Mouse (Mus musculus): ENCODE data around the gene Agtr1a.

Agtr1a gene

GRCm38 (mm10) chr13:30336148-30336801, at the start of gene Agtr1a:
Gene Agtr1a, plus strand, starts transcription at chr13:30336441.
- DNase-seq = peak; percentile 71 to 75

GRCm38 (mm10) chr13:30310221-30310620, 26.0 kb upstream of the Agtr1a start:
- DNase-seq = no peak

- no peak for DNase-seq
These were observed 11.4 kb upstream of the Agtr1a start for GRCm38 (mm10) chr13:30324669-30325346.

- no peak for DNase-seq
These were observed 5.2 kb upstream of the Agtr1a start for GRCm38 (mm10) chr13:30331061-30331460.

- DNase-seq = no peak
These were observed 4.4 kb upstream of the Agtr1a start for GRCm38 (mm10) chr13:30331851-30332250.

- DNase-seq = no peak
These were observed 3.7 kb upstream of the Agtr1a start for GRCm38 (mm10) chr13:30332581-30332980.

- no peak for DNase-seq
These were observed 1.6 kb upstream of the Agtr1a start for GRCm38 (mm10) chr13:30334667-30335066.

- peak in 1 of 2 experiments; percentile 47 for DNase-seq
These were observed 672 bp downstream of the Agtr1a start for GRCm38 (mm10) chr13:30336913-30337312.

GRCm38 (mm10) chr13:30337646-30338045, 1.4 kb downstream of the Agtr1a start:
- DNase-seq = no peak

- DNase-seq = peak; percentile 18 to 61
These were observed 2.3 kb downstream of the Agtr1a start for GRCm38 (mm10) chr13:30338576-30338975.

GRCm38 (mm10) chr13:30339927-30340326, 3.7 kb downstream of the Agtr1a start:
- DNase-seq = peak in 1 of 2 experiments; percentile 25

- no peak for DNase-seq
These were observed 6.0 kb downstream of the Agtr1a start for GRCm38 (mm10) chr13:30341987-30342898.

- DNase-seq = no peak
These were observed 9.2 kb downstream of the Agtr1a start for GRCm38 (mm10) chr13:30345427-30345913.

- no peak for DNase-seq
These were observed 10.6 kb downstream of the Agtr1a start for GRCm38 (mm10) chr13:30346881-30347280.

- DNase-seq = no peak
These were observed 12.1 kb downstream of the Agtr1a start for GRCm38 (mm10) chr13:30348306-30348705.

GRCm38 (mm10) chr13:30351966-30352365, 15.7 kb downstream of the Agtr1a start:
- DNase-seq = no peak

GRCm38 (mm10) chr13:30354991-30355580, 18.8 kb downstream of the Agtr1a start:
- DNase-seq = no peak

- DNase-seq = no peak
These were observed 19.7 kb downstream of the Agtr1a start for GRCm38 (mm10) chr13:30355979-30356378.

GRCm38 (mm10) chr13:30358456-30359168, 22.4 kb downstream of the Agtr1a start:
- peak; percentile 24 to 59 for DNase-seq

- DNase-seq = peak in 1 of 2 experiments; percentile 24
These were observed 23.6 kb downstream of the Agtr1a start for GRCm38 (mm10) chr13:30359886-30360285.

GRCm38 (mm10) chr13:30361002-30361401, 24.8 kb downstream of the Agtr1a start:
- DNase-seq = peak; percentile 49 to 66

GRCm38 (mm10) chr13:30362048-30362447, 25.8 kb downstream of the Agtr1a start:
- DNase-seq = no peak
